ENCODE assay signal across 8 mouse cellular contexts in genomic region chr2:155641540-155642472, GRCm38 (mm10). TPM values are rescaled to one million over a fixed set of nuclear protein-coding genes. Genes with fewer than 3 reads are reported as not detected.
A peak's percentile ranks its signal among the peaks of the same experiment; 100 is the strongest.
DNase-seq lines count a peak whose midpoint lies in the region; ATAC-seq and TF ChIP-seq lines count a peak whose summit lies in the region.
"Had no signal": no experiment of that assay in that cellular context is flagged by ENCODE, and none has a peak within 500 bp of the region (broad histone marks: within the 10 kb centered on the region; RNA-seq: fewer than 3 reads in every experiment).

No protein-coding gene starts in this region.

- no peak for TF ChIP-seq POLR2A in kidney, adult 2 months (IDR thresholded peaks at IDR 0.05; ENCODE audit: low read depth, low read length)

- 0 out of 2 replicates have a peak, but pooled peaks have one; percentile 38 for ATAC-seq in midbrain, embryonic 11.5 days (ENCODE audit: low FRiP score)
- ATAC-seq in midbrain, embryonic 16.5 days, result no peak
- 0 out of 2 replicates have a peak, but pooled peaks have one; percentile 28 for ATAC-seq in forebrain, embryonic 15.5 days (replicated peaks)
- no peak for ATAC-seq in neural tube, embryonic 15.5 days (ENCODE audit: low FRiP score)

- TF ChIP-seq CTCF in kidney, adult 2 months (conservative IDR thresholded peaks at IDR 0.05; ENCODE audit: insufficient read depth, insufficient read length, low read depth, low read length), result no peak

- H3K27me3 ChIP-seq in midbrain, embryonic 11.5 days (ENCODE audit: control insufficient read depth, insufficient read depth, low read length), result no peaks in the 10 kb centered on the region
- H3K27me3 ChIP-seq in midbrain, embryonic 16.5 days (ENCODE audit: control insufficient read depth, insufficient read depth, low read depth, low read length), result no peaks in the 10 kb centered on the region
- no peaks in the 10 kb centered on the region for H3K27me3 ChIP-seq in forebrain, embryonic 15.5 days
- H3K27me3 ChIP-seq in kidney, adult 2 months (replicated peaks; ENCODE audit: control insufficient read depth, insufficient read depth, low read length), result no peaks in the 10 kb centered on the region
- H3K27me3 ChIP-seq in neural tube, embryonic 15.5 days (replicated peaks), result no peaks in the 10 kb centered on the region

- no peak overlapping the region; the same call in 1 of the 2 replicates for H3K27ac ChIP-seq in midbrain, embryonic 11.5 days (ENCODE audit: low read depth, low read length)
- H3K27ac ChIP-seq in midbrain, embryonic 16.5 days (ENCODE audit: low read length), result no peak overlapping the region
- peak overlapping the region; percentile 72 for H3K27ac ChIP-seq in forebrain, embryonic 15.5 days (replicated peaks)
- no peak overlapping the region for H3K27ac ChIP-seq in kidney, adult 2 months (ENCODE audit: insufficient read depth, low read depth, low read length)
- 0 out of 2 replicates have a peak overlapping the region, but pooled peaks have one; percentile 18 for H3K27ac ChIP-seq in neural tube, embryonic 15.5 days (replicated peaks)

- 87% methylated on average over 18 of the region's 18 CpGs for WGBS in midbrain, embryonic 11.5 days
- WGBS in midbrain, embryonic 16.5 days, result 69% methylated on average over 18 of the region's 18 CpGs
- 76% methylated on average over 18 of the region's 18 CpGs for WGBS in forebrain, embryonic 15.5 days
- 63% methylated on average over 18 of the region's 18 CpGs for WGBS in kidney, adult 2 months
- 58% methylated on average over 18 of the region's 18 CpGs for WGBS in neural tube, embryonic 15.5 days

- H3K9me3 ChIP-seq in midbrain, embryonic 11.5 days (ENCODE audit: control insufficient read depth, low read length), result no peaks in the 10 kb centered on the region
- no peaks in the 10 kb centered on the region for H3K9me3 ChIP-seq in midbrain, embryonic 16.5 days (replicated peaks; ENCODE audit: control insufficient read depth, low read length, poor library complexity, severe bottlenecking)
- H3K9me3 ChIP-seq in forebrain, embryonic 15.5 days, result no peaks in the 10 kb centered on the region
- no peaks in the 10 kb centered on the region for H3K9me3 ChIP-seq in neural tube, embryonic 15.5 days (replicated peaks)

- DNase-seq in midbrain, embryonic 11.5 days (ENCODE audit: low spot score, missing footprints), result peak; percentile 75
- DNase-seq in kidney, adult 2 months, result peak; percentile 86
- no peak for DNase-seq in thymus, postnatal 36 days
- DNase-seq in layer of hippocampus, adult 18-20 months (ENCODE audit: low spot score in 2 of 2), result no peak
- DNase-seq: gastrocnemius, postnatal 14 days had no signal

- no peak overlapping the region for H3K9ac ChIP-seq in midbrain, embryonic 11.5 days (ENCODE audit: low read length)
- no peak overlapping the region for H3K9ac ChIP-seq in midbrain, embryonic 16.5 days (ENCODE audit: low read depth, low read length)
- no peak overlapping the region for H3K9ac ChIP-seq in forebrain, embryonic 15.5 days (replicated peaks)
- no peak overlapping the region for H3K9ac ChIP-seq in neural tube, embryonic 15.5 days (replicated peaks)

- H3K4me3 ChIP-seq in midbrain, embryonic 11.5 days (ENCODE audit: low read depth, low read length), result no peak overlapping the region
- no peak overlapping the region for H3K4me3 ChIP-seq in midbrain, embryonic 16.5 days (ENCODE audit: low read depth, low read length)
- H3K4me3 ChIP-seq in forebrain, embryonic 15.5 days, result no peak overlapping the region
- H3K4me3 ChIP-seq in kidney, adult 2 months (ENCODE audit: insufficient read depth, low read depth, low read length), result no peak overlapping the region
- H3K4me3 ChIP-seq in neural tube, embryonic 15.5 days (replicated peaks), result no peak overlapping the region

- H3K36me3 ChIP-seq in midbrain, embryonic 11.5 days (ENCODE audit: control insufficient read depth, insufficient read depth, low read length), result peaks cover 7% of the 10 kb centered on the region
- H3K36me3 ChIP-seq in midbrain, embryonic 16.5 days (ENCODE audit: control insufficient read depth, insufficient read depth, low read length), result peaks cover 23% of the 10 kb centered on the region
- H3K36me3 ChIP-seq in forebrain, embryonic 15.5 days, result peaks cover 74% of the 10 kb centered on the region
- peaks cover 1% of the 10 kb centered on the region; the same call in 1 of the 2 replicates for H3K36me3 ChIP-seq in kidney, adult 2 months (ENCODE audit: control insufficient read depth, insufficient read depth, low read length)
- peaks cover 84% of the 10 kb centered on the region for H3K36me3 ChIP-seq in neural tube, embryonic 15.5 days

- H3K4me1 ChIP-seq in midbrain, embryonic 11.5 days (ENCODE audit: control insufficient read depth, insufficient read depth, low read length), result no peaks in the 10 kb centered on the region
- no peaks in the 10 kb centered on the region for H3K4me1 ChIP-seq in midbrain, embryonic 16.5 days (ENCODE audit: control insufficient read depth, insufficient read depth, low read length)
- peaks cover 15% of the 10 kb centered on the region; the same call in 1 of the 2 replicates for H3K4me1 ChIP-seq in forebrain, embryonic 15.5 days
- peaks cover 5% of the 10 kb centered on the region; the same call in 1 of the 2 replicates for H3K4me1 ChIP-seq in kidney, adult 2 months (ENCODE audit: control insufficient read depth, insufficient read depth, low read length)
- H3K4me1 ChIP-seq in neural tube, embryonic 15.5 days, result no peaks in the 10 kb centered on the region

- no peak overlapping the region for H3K4me2 ChIP-seq in midbrain, embryonic 11.5 days
- H3K4me2 ChIP-seq in midbrain, embryonic 16.5 days (ENCODE audit: low read length), result no peak overlapping the region
- H3K4me2 ChIP-seq in forebrain, embryonic 15.5 days (replicated peaks), result no peak overlapping the region
- no peak overlapping the region for H3K4me2 ChIP-seq in neural tube, embryonic 15.5 days

RNA-seq across cellular contexts. Expression of gene Myh7b, which starts 30.8 kb away (rescaled TPM):
- polyA plus RNA-seq in midbrain, embryonic 11.5 days (2014; fragmentation: Nextera tagmentation; extraction: Ambion mirVana), result 0.59 and 0.63 TPM in 2 replicates
- 0.80 and 1.0 TPM in 2 replicates for polyA plus RNA-seq in midbrain, embryonic 16.5 days (2015; fragmentation: Nextera tagmentation; extraction: Ambion mirVana)
- polyA plus RNA-seq in forebrain, embryonic 15.5 days (2015; fragmentation: Nextera tagmentation; extraction: Ambion mirVana), result 0.29 and 0.59 TPM in 2 replicates
- 0.05 TPM in 1 of 2 replicates, not detected in the other for polyA plus RNA-seq in kidney, adult 2 months (2012; rRNA removed)
- 1.0 and 1.9 TPM in 2 replicates for polyA plus RNA-seq in neural tube, embryonic 15.5 days (2015; fragmentation: Nextera tagmentation; extraction: Ambion mirVana)
- 1 to 10 TPM; 3.0 to 4.9 TPM for total RNA-seq in layer of hippocampus, adult 18-20 months (2021)

RNA-seq across cellular contexts. Expression of gene Gss, which starts 49.2 kb away (rescaled TPM):
- 14.7 and 17.5 TPM in 2 replicates for polyA plus RNA-seq in midbrain, embryonic 11.5 days (2014; fragmentation: Nextera tagmentation; extraction: Ambion mirVana)
- 13.6 and 15.1 TPM in 2 replicates for polyA plus RNA-seq in midbrain, embryonic 16.5 days (2015; fragmentation: Nextera tagmentation; extraction: Ambion mirVana)
- polyA plus RNA-seq in forebrain, embryonic 15.5 days (2015; fragmentation: Nextera tagmentation; extraction: Ambion mirVana), result 12.8 and 15.6 TPM in 2 replicates
- 248 and 308 TPM in 2 replicates for polyA plus RNA-seq in kidney, adult 2 months (2012; rRNA removed)
- 15.9 and 21.7 TPM in 2 replicates for polyA plus RNA-seq in neural tube, embryonic 15.5 days (2015; fragmentation: Nextera tagmentation; extraction: Ambion mirVana)
- total RNA-seq in layer of hippocampus, adult 18-20 months (2021), result 10 to 100 TPM; 23.4 to 24.7 TPM

RNA-seq across cellular contexts. Expression of gene Trpc4ap, which starts 50.4 kb away (rescaled TPM):
- polyA plus RNA-seq in midbrain, embryonic 11.5 days (2014; fragmentation: Nextera tagmentation; extraction: Ambion mirVana), result 138 and 144 TPM in 2 replicates
- 152 and 157 TPM in 2 replicates for polyA plus RNA-seq in midbrain, embryonic 16.5 days (2015; fragmentation: Nextera tagmentation; extraction: Ambion mirVana)
- 172 and 180 TPM in 2 replicates for polyA plus RNA-seq in forebrain, embryonic 15.5 days (2015; fragmentation: Nextera tagmentation; extraction: Ambion mirVana)
- polyA plus RNA-seq in kidney, adult 2 months (2012; rRNA removed), result 110 and 141 TPM in 2 replicates
- 153 and 157 TPM in 2 replicates for polyA plus RNA-seq in neural tube, embryonic 15.5 days (2015; fragmentation: Nextera tagmentation; extraction: Ambion mirVana)
- total RNA-seq in layer of hippocampus, adult 18-20 months (2021), result 100 to 1,000 TPM; 163 to 168 TPM

Comparison
In these comparisons a context has a peak if more than half of its experiments do, and no peak if none do; other contexts are left out.
1. ATAC-seq: peak in midbrain, embryonic 11.5 days (single experiment) and forebrain, embryonic 15.5 days (single experiment); none in midbrain, embryonic 16.5 days (single experiment) and neural tube, embryonic 15.5 days (single experiment).
2. DNase-seq: peak in midbrain, embryonic 11.5 days (single experiment) and kidney, adult 2 months (single experiment); none in thymus, postnatal 36 days (0 of 2) and layer of hippocampus, adult 18-20 months (0 of 2).
3. H3K27ac ChIP-seq: peak in forebrain, embryonic 15.5 days (single experiment) and neural tube, embryonic 15.5 days (single experiment); none in midbrain, embryonic 11.5 days (single experiment), midbrain, embryonic 16.5 days (single experiment) and kidney, adult 2 months (single experiment).
4. RNA of gene Gss, which starts 49.2 kb away (polyA plus RNA-seq): 248 to 308 TPM in kidney, adult 2 months; 14.7 to 17.5 TPM in midbrain, embryonic 11.5 days, 15.9 to 21.7 TPM in neural tube, embryonic 15.5 days, 13.6 to 15.1 TPM in midbrain, embryonic 16.5 days and 12.8 to 15.6 TPM in forebrain, embryonic 15.5 days; every median in the first group is over 10 times any median in the second.